Mouse (Mus musculus): ENCODE results near the gene Nr4a1. TPM values are rescaled to one million over a fixed set of nuclear protein-coding genes. Genes with fewer than 3 reads are reported as not detected.
A peak's percentile ranks its signal among the peaks of the same experiment; 100 is the strongest.

Nr4a1 gene
- polyA plus RNA-seq, 1 experiment from 2014 or later, result 0.67 TPM

GRCm38 (mm10) chr15:101236878-101237277 lies 17.2 kb upstream of the Nr4a1 start:
- no peak overlapping the region for H3K9ac ChIP-seq (ENCODE audit: low read depth, low read length)
- no peak for ATAC-seq (ENCODE audit: low read depth)
- peaks cover 8% of the 10 kb centered on the region for H3K4me1 ChIP-seq (ENCODE audit: control insufficient read depth, low read depth, low read length)
- H3K27me3 ChIP-seq (ENCODE audit: control insufficient read depth, insufficient read depth, low read depth, low read length), result no peaks in the 10 kb centered on the region
- no peaks in the 10 kb centered on the region for H3K36me3 ChIP-seq (ENCODE audit: control insufficient read depth, insufficient read depth)
- H3K9me3 ChIP-seq (replicated peaks; ENCODE audit: control insufficient read depth, low read length), result no peaks in the 10 kb centered on the region
- 4% methylated on average over 3 of the region's 3 CpGs for WGBS (ENCODE audit: insufficient replicate concordance)
- no peak overlapping the region for H3K4me2 ChIP-seq (ENCODE audit: low read depth, low read length)
- no peak overlapping the region for H3K4me3 ChIP-seq (ENCODE audit: low read depth, low read length)
- no peak overlapping the region for H3K27ac ChIP-seq (ENCODE audit: low read length)

- Histone ChIP-seq H3K4me2 (ENCODE audit: low read depth, low read length) (no peak overlapping the region), H3K9ac (ENCODE audit: low read depth, low read length) (no peak overlapping the region), H3K27me3 (ENCODE audit: control insufficient read depth, insufficient read depth, low read depth, low read length) (no peaks in the 10 kb centered on the region), H3K9me3 (replicated peaks; ENCODE audit: control insufficient read depth, low read length) (no peaks in the 10 kb centered on the region), H3K36me3 (ENCODE audit: control insufficient read depth, insufficient read depth) (no peaks in the 10 kb centered on the region), H3K4me3 (ENCODE audit: low read depth, low read length) (no peak overlapping the region), H3K4me1 (ENCODE audit: control insufficient read depth, low read depth, low read length) (peaks cover 8% of the 10 kb centered on the region), H3K27ac (ENCODE audit: low read length) (no peak overlapping the region)
- ATAC-seq (ENCODE audit: low read depth), result no peak
- 10% methylated on average over 28 of the region's 28 CpGs for WGBS (ENCODE audit: insufficient replicate concordance)
Measured at GRCm38 (mm10) chr15:101238885-101239511, 15.1 kb upstream of the Nr4a1 start.

GRCm38 (mm10) chr15:101239821-101240220 lies 14.2 kb upstream of the Nr4a1 start:
- no peaks in the 10 kb centered on the region for H3K36me3 ChIP-seq (ENCODE audit: control insufficient read depth, insufficient read depth)
- H3K27me3 ChIP-seq (ENCODE audit: control insufficient read depth, insufficient read depth, low read depth, low read length), result no peaks in the 10 kb centered on the region
- no peak overlapping the region for H3K4me2 ChIP-seq (ENCODE audit: low read depth, low read length)
- WGBS (ENCODE audit: insufficient replicate concordance), result 60% methylated on average over 8 of the region's 8 CpGs
- H3K27ac ChIP-seq (ENCODE audit: low read length), result no peak overlapping the region
- H3K4me1 ChIP-seq (ENCODE audit: control insufficient read depth, low read depth, low read length), result peaks cover 8% of the 10 kb centered on the region
- H3K9me3 ChIP-seq (replicated peaks; ENCODE audit: control insufficient read depth, low read length), result no peaks in the 10 kb centered on the region
- no peak overlapping the region for H3K4me3 ChIP-seq (ENCODE audit: low read depth, low read length)
- ATAC-seq (ENCODE audit: low read depth), result no peak
- H3K9ac ChIP-seq (ENCODE audit: low read depth, low read length), result no peak overlapping the region

- Histone ChIP-seq H3K27ac (ENCODE audit: low read length) (no peak overlapping the region), H3K36me3 (ENCODE audit: control insufficient read depth, insufficient read depth) (no peaks in the 10 kb centered on the region), H3K4me1 (ENCODE audit: control insufficient read depth, low read depth, low read length) (peaks cover 9% of the 10 kb centered on the region), H3K9ac (ENCODE audit: low read depth, low read length) (no peak overlapping the region), H3K9me3 (replicated peaks; ENCODE audit: control insufficient read depth, low read length) (no peaks in the 10 kb centered on the region), H3K4me3 (ENCODE audit: low read depth, low read length) (peak overlapping the region; percentile 28; the same call in 1 of the 2 replicates), H3K4me2 (ENCODE audit: low read depth, low read length) (peak overlapping the region; percentile 51), H3K27me3 (ENCODE audit: control insufficient read depth, insufficient read depth, low read depth, low read length) (no peaks in the 10 kb centered on the region)
- WGBS (ENCODE audit: insufficient replicate concordance), result 2% methylated on average over 10 of the region's 10 CpGs
- ATAC-seq (ENCODE audit: low read depth), result peak; percentile 41
Measured at GRCm38 (mm10) chr15:101240799-101241204, 13.3 kb upstream of the Nr4a1 start.

GRCm38 (mm10) chr15:101241236-101241635 lies 12.8 kb upstream of the Nr4a1 start:
- H3K9me3 ChIP-seq (replicated peaks; ENCODE audit: control insufficient read depth, low read length), result no peaks in the 10 kb centered on the region
- H3K27me3 ChIP-seq (ENCODE audit: control insufficient read depth, insufficient read depth, low read depth, low read length), result no peaks in the 10 kb centered on the region
- H3K9ac ChIP-seq (ENCODE audit: low read depth, low read length), result no peak overlapping the region
- peaks cover 8% of the 10 kb centered on the region for H3K4me1 ChIP-seq (ENCODE audit: control insufficient read depth, low read depth, low read length)
- H3K4me3 ChIP-seq (ENCODE audit: low read depth, low read length), result no peak overlapping the region
- 33% methylated on average over 9 of the region's 9 CpGs for WGBS (ENCODE audit: insufficient replicate concordance)
- ATAC-seq (ENCODE audit: low read depth), result no peak
- no peak overlapping the region for H3K27ac ChIP-seq (ENCODE audit: low read length)
- H3K4me2 ChIP-seq (ENCODE audit: low read depth, low read length), result peak overlapping the region; percentile 51
- H3K36me3 ChIP-seq (ENCODE audit: control insufficient read depth, insufficient read depth), result no peaks in the 10 kb centered on the region

GRCm38 (mm10) chr15:101241853-101242252 lies 12.2 kb upstream of the Nr4a1 start:
- Histone ChIP-seq H3K4me3 (ENCODE audit: low read depth, low read length) (no peak overlapping the region), H3K36me3 (ENCODE audit: control insufficient read depth, insufficient read depth) (no peaks in the 10 kb centered on the region), H3K4me1 (ENCODE audit: control insufficient read depth, low read depth, low read length) (peaks cover 11% of the 10 kb centered on the region), H3K4me2 (ENCODE audit: low read depth, low read length) (no peak overlapping the region), H3K9ac (ENCODE audit: low read depth, low read length) (no peak overlapping the region), H3K27ac (ENCODE audit: low read length) (no peak overlapping the region), H3K9me3 (replicated peaks; ENCODE audit: control insufficient read depth, low read length) (no peaks in the 10 kb centered on the region), H3K27me3 (ENCODE audit: control insufficient read depth, insufficient read depth, low read depth, low read length) (no peaks in the 10 kb centered on the region)
- 71% methylated on average over 9 of the region's 9 CpGs for WGBS (ENCODE audit: insufficient replicate concordance)
- ATAC-seq (ENCODE audit: low read depth), result no peak

- H3K9me3 ChIP-seq (replicated peaks; ENCODE audit: control insufficient read depth, low read length), result no peaks in the 10 kb centered on the region
- no peak overlapping the region for H3K27ac ChIP-seq (ENCODE audit: low read length)
- H3K36me3 ChIP-seq (ENCODE audit: control insufficient read depth, insufficient read depth), result no peaks in the 10 kb centered on the region
- no peak overlapping the region for H3K4me3 ChIP-seq (ENCODE audit: low read depth, low read length)
- H3K4me1 ChIP-seq (ENCODE audit: control insufficient read depth, low read depth, low read length), result peaks cover 16% of the 10 kb centered on the region
- no peak overlapping the region for H3K9ac ChIP-seq (ENCODE audit: low read depth, low read length)
- no peak for ATAC-seq (ENCODE audit: low read depth)
- H3K4me2 ChIP-seq (ENCODE audit: low read depth, low read length), result no peak overlapping the region
- WGBS (ENCODE audit: insufficient replicate concordance), result 38% methylated on average over 8 of the region's 8 CpGs
- H3K27me3 ChIP-seq (ENCODE audit: control insufficient read depth, insufficient read depth, low read depth, low read length), result no peaks in the 10 kb centered on the region
Measured at GRCm38 (mm10) chr15:101242645-101243044, 11.4 kb upstream of the Nr4a1 start.

GRCm38 (mm10) chr15:101244012-101244411 lies 10.1 kb upstream of the Nr4a1 start:
- Histone ChIP-seq H3K36me3 (ENCODE audit: control insufficient read depth, insufficient read depth) (no peaks in the 10 kb centered on the region), H3K4me3 (ENCODE audit: low read depth, low read length) (no peak overlapping the region), H3K27ac (ENCODE audit: low read length) (peak overlapping the region; percentile 70), H3K4me1 (ENCODE audit: control insufficient read depth, low read depth, low read length) (peaks cover 16% of the 10 kb centered on the region), H3K9me3 (replicated peaks; ENCODE audit: control insufficient read depth, low read length) (no peaks in the 10 kb centered on the region), H3K4me2 (ENCODE audit: low read depth, low read length) (no peak overlapping the region), H3K9ac (ENCODE audit: low read depth, low read length) (no peak overlapping the region), H3K27me3 (ENCODE audit: control insufficient read depth, insufficient read depth, low read depth, low read length) (no peaks in the 10 kb centered on the region)
- no peak for ATAC-seq (ENCODE audit: low read depth)
- 24% methylated on average over 3 of the region's 3 CpGs for WGBS (ENCODE audit: insufficient replicate concordance)

- peaks cover 12% of the 10 kb centered on the region for H3K4me1 ChIP-seq (ENCODE audit: control insufficient read depth, low read depth, low read length)
- 1% methylated on average over 56 of the region's 56 CpGs for WGBS (ENCODE audit: insufficient replicate concordance)
Measured at GRCm38 (mm10) chr15:101246231-101247154, 7.6 kb upstream of the Nr4a1 start.

More at GRCm38 (mm10) chr15:101246231-101247154, 7.6 kb upstream of the Nr4a1 start:
- peak; percentile 97 for ATAC-seq (ENCODE audit: low read depth)
- Histone ChIP-seq H3K4me3 (ENCODE audit: low read depth, low read length) (peak overlapping the region; percentile 48), H3K9ac (ENCODE audit: low read depth, low read length) (peak overlapping the region; percentile 53; the same call in 1 of the 2 replicates), H3K4me2 (ENCODE audit: low read depth, low read length) (peak overlapping the region; percentile 66), H3K27ac (ENCODE audit: low read length) (peak overlapping the region; percentile 74), H3K36me3 (ENCODE audit: control insufficient read depth, insufficient read depth) (no peaks in the 10 kb centered on the region), H3K9me3 (replicated peaks; ENCODE audit: control insufficient read depth, low read length) (no peaks in the 10 kb centered on the region), H3K27me3 (ENCODE audit: control insufficient read depth, insufficient read depth, low read depth, low read length) (no peaks in the 10 kb centered on the region)

Data from liver, embryonic 16.5 days (tissue).